Mouse (Mus musculus): ENCODE results near the gene Tle6. TPM values are rescaled to one million over a fixed set of nuclear protein-coding genes. Genes with fewer than 3 reads are reported as not detected.

The Tle6 gene
- total RNA-seq, 2 experiments from 2014 or later = 5.6 to 6.7 TPM

- Histone ChIP-seq H3K27ac (peak overlapping the region; percentile 59), H3K4me3 (peak overlapping the region; percentile 55)
- no peak for TF ChIP-seq CTCF (IDR thresholded peaks at IDR 0.05)
- peak; percentile 61 for DNase-seq
- intact Hi-C loops (cut with DNase I) = no loop called here
Observed at GRCm38 (mm10) chr10:81597137-81597950, 3.5 kb downstream of the Tle6 start.

DNA sequence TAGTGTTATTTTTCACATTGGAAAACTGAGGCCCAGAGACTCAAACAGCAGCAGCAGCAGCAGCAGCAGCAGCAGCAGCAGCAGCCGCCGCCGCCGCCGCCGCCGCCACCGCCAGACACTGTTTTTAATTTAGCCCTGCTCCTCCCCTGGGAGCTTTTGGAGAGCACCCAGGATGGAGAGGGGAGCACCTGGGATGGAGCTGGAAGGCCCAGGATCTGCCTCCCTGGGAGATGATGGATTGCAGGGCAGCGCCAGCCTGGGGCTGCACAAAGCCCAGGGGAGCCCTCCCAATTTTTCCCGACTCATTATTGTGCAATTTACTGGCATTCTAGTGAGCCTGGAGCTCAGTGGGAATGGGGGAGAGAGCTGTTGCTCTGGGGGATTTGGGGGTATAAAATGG, 4.3 kb downstream of the Tle6 start:
- Histone ChIP-seq H3K4me3 (peak overlapping the region; percentile 55), H3K27ac (peak overlapping the region; percentile 59)
- peak; percentile 71 for DNase-seq
- intact Hi-C loops (cut with DNase I) = no loop called here
- TF ChIP-seq CTCF (IDR thresholded peaks at IDR 0.05) = no peak

GRCm38 (mm10) chr10:81595599-81595998, 5.3 kb downstream of the Tle6 start:
- H3K27ac ChIP-seq = peak overlapping the region; percentile 59; the same call in 1 of the 2 replicates
- no peak overlapping the region for H3K4me3 ChIP-seq
- no peak for DNase-seq
- no peak for TF ChIP-seq CTCF (IDR thresholded peaks at IDR 0.05)
- intact Hi-C loops (cut with DNase I) = no loop called here

- no peak for DNase-seq
- H3K4me3 ChIP-seq = no peak overlapping the region
- intact Hi-C loops (cut with DNase I) = no loop called here
- H3K27ac ChIP-seq = no peak overlapping the region
- no peak for TF ChIP-seq CTCF (IDR thresholded peaks at IDR 0.05)
Observed at GRCm38 (mm10) chr10:81593935-81594334, 6.9 kb downstream of the Tle6 start.

- intact Hi-C loops (cut with DNase I) = no loop called here
- no peak for DNase-seq
- H3K4me3 ChIP-seq = no peak overlapping the region
- H3K27ac ChIP-seq = no peak overlapping the region
- TF ChIP-seq CTCF (IDR thresholded peaks at IDR 0.05) = no peak
Observed at GRCm38 (mm10) chr10:81593223-81593622, 7.7 kb downstream of the Tle6 start.

GRCm38 (mm10) chr10:81592631-81593030, 8.2 kb downstream of the Tle6 start:
- no peak for TF ChIP-seq CTCF (IDR thresholded peaks at IDR 0.05)
- H3K27ac ChIP-seq = no peak overlapping the region
- intact Hi-C loops (cut with DNase I) = no loop called here
- DNase-seq = no peak
- H3K4me3 ChIP-seq = no peak overlapping the region

GRCm38 (mm10) chr10:81591846-81592245, 9.0 kb downstream of the Tle6 start:
- Histone ChIP-seq H3K27ac (no peak overlapping the region), H3K4me3 (no peak overlapping the region)
- intact Hi-C loops (cut with DNase I) = no loop called here
- TF ChIP-seq CTCF (IDR thresholded peaks at IDR 0.05) = no peak
- no peak for DNase-seq

DNA sequence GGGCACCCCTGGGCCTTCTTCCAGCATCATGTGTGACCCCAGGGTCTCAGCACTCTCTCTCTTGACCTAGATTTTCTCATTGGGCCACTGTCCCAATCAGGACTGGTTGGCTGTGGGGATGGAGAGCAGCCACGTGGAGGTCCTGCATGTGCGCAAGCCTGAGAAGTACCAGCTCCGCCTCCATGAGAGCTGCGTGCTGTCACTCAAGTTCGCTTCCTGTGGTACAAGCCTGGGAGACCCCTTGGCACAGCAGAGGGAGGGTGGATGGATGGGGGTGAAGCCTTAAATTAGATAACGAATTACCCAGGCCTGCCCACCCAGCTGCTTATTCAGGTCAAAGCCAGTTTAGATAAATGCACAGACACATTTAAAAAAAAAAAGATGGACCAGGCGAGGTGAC, 12.1 kb downstream of the Tle6 start:
- Histone ChIP-seq H3K4me3 (no peak overlapping the region), H3K27ac (no peak overlapping the region)
- intact Hi-C loops (cut with DNase I) = no loop called here
- TF ChIP-seq CTCF (IDR thresholded peaks at IDR 0.05) = no peak
- DNase-seq = no peak

- no peak for DNase-seq
- Histone ChIP-seq H3K27ac (no peak overlapping the region), H3K4me3 (no peak overlapping the region)
- intact Hi-C loops (cut with DNase I) = no loop called here
- TF ChIP-seq CTCF (IDR thresholded peaks at IDR 0.05) = no peak
Observed at GRCm38 (mm10) chr10:81583347-81583746, 17.5 kb downstream of the Tle6 start.

GRCm38 (mm10) chr10:81580441-81581070, 20.3 kb downstream of the Tle6 start:
- intact Hi-C loops (cut with DNase I) = no loop called here
- no peak for DNase-seq
- no peak overlapping the region for H3K27ac ChIP-seq
- H3K4me3 ChIP-seq = peak overlapping the region; percentile 7; the same call in 1 of the 2 replicates
- TF ChIP-seq CTCF (IDR thresholded peaks at IDR 0.05) = no peak

DNA sequence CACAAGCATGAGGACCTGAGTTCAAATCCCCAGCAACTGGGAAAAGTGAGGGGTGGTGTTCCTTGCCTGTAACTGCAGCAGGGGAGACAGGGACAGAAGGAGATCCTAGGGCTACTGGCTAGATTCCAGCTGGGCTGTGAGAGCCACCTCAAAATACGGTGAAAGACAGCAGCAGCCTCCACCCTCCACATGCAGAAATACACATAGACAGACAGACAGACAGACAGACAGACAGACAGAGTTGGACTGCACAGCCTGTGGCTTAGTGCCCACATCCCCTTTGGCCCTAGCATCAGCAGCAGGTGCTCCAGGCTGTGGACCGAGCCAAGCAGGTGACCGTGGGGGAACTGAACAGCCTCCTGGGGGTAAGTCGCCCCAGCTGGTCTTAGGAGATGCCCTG, 20.9 kb downstream of the Tle6 start:
- no peak for TF ChIP-seq CTCF (IDR thresholded peaks at IDR 0.05)
- Histone ChIP-seq H3K27ac (no peak overlapping the region), H3K4me3 (no peak overlapping the region)
- no peak for DNase-seq
- intact Hi-C loops (cut with DNase I) = no loop called here

GRCm38 (mm10) chr10:81575695-81576094, 25.2 kb downstream of the Tle6 start:
- no peak for TF ChIP-seq CTCF (IDR thresholded peaks at IDR 0.05)
- no peak for DNase-seq
- peak overlapping the region; percentile 88 for H3K27ac ChIP-seq
- intact Hi-C loops (cut with DNase I) = loop anchor here (2.0 kb wide), 1 partner anchor 23 kb away; no protein-coding TSS in a partner anchor
- H3K4me3 ChIP-seq = peak overlapping the region; percentile 87

- intact Hi-C loops (cut with DNase I) = loop anchor here (2.0 kb wide), 1 partner anchor 24 kb away; no protein-coding TSS in a partner anchor
- H3K4me3 ChIP-seq = peak overlapping the region; percentile 87
- DNase-seq = peak; percentile 79
- H3K27ac ChIP-seq = peak overlapping the region; percentile 88
- TF ChIP-seq CTCF (IDR thresholded peaks at IDR 0.05) = no peak
Observed at GRCm38 (mm10) chr10:81575208-81575631, 25.7 kb downstream of the Tle6 start.

Measured in gastrocnemius, adult 2 months (tissue).